In the genomic region with DNA sequence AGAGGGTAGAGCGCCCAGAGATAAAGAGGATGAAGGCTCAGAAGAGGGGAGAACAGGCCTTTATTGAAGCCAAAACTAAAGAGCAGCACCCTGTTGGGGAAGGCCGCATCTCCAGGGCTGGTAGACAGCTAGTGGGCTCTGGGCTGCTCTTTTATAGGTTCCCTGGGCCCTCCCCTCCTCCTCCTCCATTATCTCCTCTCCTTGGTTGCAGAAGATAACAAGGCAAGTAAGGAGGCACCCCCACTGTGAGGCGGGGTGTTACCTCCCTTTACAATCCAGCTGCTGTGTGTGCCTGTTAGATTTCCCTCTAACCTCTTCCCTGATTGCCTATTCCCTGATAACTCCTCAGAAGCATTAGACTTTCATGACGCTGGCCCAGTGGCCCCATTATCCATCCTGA, we compare ENCODE assay signal across 14 mouse cellular contexts. TPM values are rescaled to one million over a fixed set of nuclear protein-coding genes. Genes with fewer than 3 reads are reported as not detected.
DNase-seq lines count a peak whose midpoint lies in the region; ATAC-seq and TF ChIP-seq lines count a peak whose summit lies in the region.
"Had no signal": no experiment of that assay in that cellular context is flagged by ENCODE, and none has a peak within 500 bp of the region (broad histone marks: within the 10 kb centered on the region; RNA-seq: fewer than 3 reads in every experiment).

No protein-coding gene starts in this region.

- no peak for TF ChIP-seq CTCF in MEL (IDR thresholded peaks at IDR 0.05 in 2 of 3, conservative IDR thresholded peaks at IDR 0.05 in 1 of 3; ENCODE audit: control insufficient read depth in 1 of 3, insufficient read depth in 1 of 3, low read depth in 2 of 3, low read length in 3 of 3, poor library complexity in 1 of 3, severe bottlenecking in 1 of 3)

- H3K27ac ChIP-seq in heart, embryonic 10.5 days, result 0 out of 2 replicates have a peak overlapping the region, but pooled peaks have one; percentile 59
- H3K27ac ChIP-seq in MEL (ENCODE audit: control insufficient read depth, low read depth, low read length), result peak overlapping the region; percentile 82
- peak overlapping the region; percentile 42 for H3K27ac ChIP-seq in midbrain, embryonic 13.5 days
- H3K27ac ChIP-seq in kidney, embryonic 16.5 days (ENCODE audit: low read length), result no peak overlapping the region
- H3K27ac ChIP-seq: embryonic facial prominence, embryonic 13.5 days; layer of hippocampus, adult 2 months; limb, embryonic 10.5 days; macrophage had no signal

- no peak for TF ChIP-seq RAD21 in MEL (IDR thresholded peaks at IDR 0.05; ENCODE audit: low read depth, low read length)

- 21% methylated on average over 4 of the region's 4 CpGs for WGBS in heart, embryonic 10.5 days
- 26% methylated on average over 4 of the region's 4 CpGs for WGBS in midbrain, embryonic 13.5 days
- WGBS in kidney, embryonic 16.5 days, result 55% methylated on average over 4 of the region's 4 CpGs

- peak; percentile 49 to 93; a peak in 3 of 4 replicates for TF ChIP-seq POLR2A in MEL (IDR thresholded peaks at IDR 0.05; ENCODE audit: control insufficient read depth in 1 of 2, insufficient read depth in 1 of 2, low read depth in 1 of 2, low read length in 2 of 2, poor library complexity in 1 of 2)

- H3K79me2 ChIP-seq in MEL (ENCODE audit: control insufficient read depth, insufficient read depth, low read length, poor library complexity), result no peaks in the 10 kb centered on the region; the same call in 1 of the 2 replicates

- H3K4me3 ChIP-seq in heart, embryonic 10.5 days, result no peak overlapping the region
- H3K4me3 ChIP-seq in MEL (ENCODE audit: control insufficient read depth in 1 of 2, insufficient read depth in 1 of 2, low read depth in 2 of 2, low read length in 2 of 2), result no peak overlapping the region
- H3K4me3 ChIP-seq in erythroblast, embryonic 14.5 days (replicated peaks), result peak overlapping the region; percentile 1
- no peak overlapping the region for H3K4me3 ChIP-seq in midbrain, embryonic 13.5 days (replicated peaks)
- no peak overlapping the region for H3K4me3 ChIP-seq in kidney, embryonic 16.5 days (ENCODE audit: low read length)
- H3K4me3 ChIP-seq: embryonic facial prominence, embryonic 13.5 days; layer of hippocampus, adult 2 months; limb, embryonic 10.5 days had no signal

- peak overlapping the region; percentile 33 for H3K9ac ChIP-seq in MEL (ENCODE audit: control insufficient read depth, low read depth, low read length, poor library complexity, severe bottlenecking)
- no peak overlapping the region for H3K9ac ChIP-seq in midbrain, embryonic 13.5 days (replicated peaks)
- no peak overlapping the region for H3K9ac ChIP-seq in kidney, embryonic 16.5 days (replicated peaks; ENCODE audit: low read length)
- H3K9ac ChIP-seq: embryonic facial prominence, embryonic 13.5 days had no signal

- no peak overlapping the region for H3K4me2 ChIP-seq in midbrain, embryonic 13.5 days (replicated peaks)
- H3K4me2 ChIP-seq in kidney, embryonic 16.5 days (replicated peaks; ENCODE audit: low read depth, low read length), result no peak overlapping the region
- H3K4me2 ChIP-seq: embryonic facial prominence, embryonic 13.5 days had no signal

- peaks cover 49% of the 10 kb centered on the region for H3K4me1 ChIP-seq in heart, embryonic 10.5 days
- H3K4me1 ChIP-seq in MEL (ENCODE audit: control insufficient read depth in 1 of 2, insufficient read depth in 2 of 2, low read length in 2 of 2), result peaks cover 14 to 52% of the 10 kb centered on the region in 2 experiments
- peaks cover 69% of the 10 kb centered on the region for H3K4me1 ChIP-seq in erythroblast, embryonic 14.5 days (ENCODE audit: control insufficient read depth)
- peaks cover 18% of the 10 kb centered on the region for H3K4me1 ChIP-seq in midbrain, embryonic 13.5 days (replicated peaks)
- H3K4me1 ChIP-seq in kidney, embryonic 16.5 days (ENCODE audit: insufficient read depth, low read length), result peaks cover 20% of the 10 kb centered on the region

- no peaks in the 10 kb centered on the region for H3K9me3 ChIP-seq in heart, embryonic 10.5 days
- no peaks in the 10 kb centered on the region for H3K9me3 ChIP-seq in MEL (replicated peaks; ENCODE audit: insufficient read depth, low read length)
- peaks cover 4% of the 10 kb centered on the region; the same call in 1 of the 2 replicates for H3K9me3 ChIP-seq in erythroblast, embryonic 14.5 days (ENCODE audit: control insufficient read depth, low read length)
- no peaks in the 10 kb centered on the region for H3K9me3 ChIP-seq in midbrain, embryonic 13.5 days
- H3K9me3 ChIP-seq in kidney, embryonic 16.5 days (ENCODE audit: low read length), result no peaks in the 10 kb centered on the region
- H3K9me3 ChIP-seq: embryonic facial prominence, embryonic 13.5 days; limb, embryonic 10.5 days had no signal

- peak; percentile 92 for DNase-seq in heart, embryonic 10.5 days (ENCODE audit: low spot score)
- no peak for DNase-seq in heart, adult 8-10 months (ENCODE audit: low spot score)
- peak; percentile 93 for DNase-seq in MEL (ENCODE audit: low read depth, low spot score)
- no peak for DNase-seq in kidney, postnatal 36 days

- H3K27me3 ChIP-seq in heart, embryonic 10.5 days (ENCODE audit: insufficient read depth, poor library complexity, severe bottlenecking), result no peaks in the 10 kb centered on the region; the same call in 1 of the 2 replicates
- no peaks in the 10 kb centered on the region for H3K27me3 ChIP-seq in MEL (ENCODE audit: control insufficient read depth in 1 of 2, insufficient read depth in 2 of 2, low read length in 2 of 2)
- H3K27me3 ChIP-seq in erythroblast, embryonic 14.5 days (ENCODE audit: control insufficient read depth), result peaks cover 24% of the 10 kb centered on the region
- 0 out of 2 replicates have a peak, but pooled peaks cover 3% of the 10 kb centered on the region for H3K27me3 ChIP-seq in midbrain, embryonic 13.5 days
- no peaks in the 10 kb centered on the region for H3K27me3 ChIP-seq in kidney, embryonic 16.5 days (ENCODE audit: insufficient read depth, low read length)
- H3K27me3 ChIP-seq: embryonic facial prominence, embryonic 13.5 days had no signal

- TF ChIP-seq EP300 in MEL (IDR thresholded peaks at IDR 0.05; ENCODE audit: low read depth in 1 of 2, low read length in 2 of 2), result peak; percentile 90 to 96

- ATAC-seq in midbrain, embryonic 13.5 days, result peak; percentile 75
- no peak for ATAC-seq in kidney, embryonic 16.5 days (ENCODE audit: low FRiP score, low TSS enrichment)
- ATAC-seq in CD4-positive, CD25-positive, alpha-beta regulatory T cell, adult 4 months, result no peak

- no peaks in the 10 kb centered on the region for H3K36me3 ChIP-seq in heart, embryonic 10.5 days
- H3K36me3 ChIP-seq in MEL (ENCODE audit: control insufficient read depth in 1 of 2, insufficient read depth in 2 of 2, low read length in 2 of 2), result peaks cover 0 to 42% of the 10 kb centered on the region in 2 experiments; a peak in 2 of 4 replicates
- H3K36me3 ChIP-seq in erythroblast, embryonic 14.5 days (ENCODE audit: control insufficient read depth), result no peaks in the 10 kb centered on the region; the same call in 1 of the 2 replicates
- no peaks in the 10 kb centered on the region for H3K36me3 ChIP-seq in midbrain, embryonic 13.5 days
- no peaks in the 10 kb centered on the region for H3K36me3 ChIP-seq in kidney, embryonic 16.5 days (ENCODE audit: insufficient read depth, low read length)
- H3K36me3 ChIP-seq: embryonic facial prominence, embryonic 13.5 days; limb, embryonic 10.5 days had no signal

TF ChIP-seq in MEL, 35 proteins besides CTCF, POLR2A, EP300 and RAD21 (continues in another document):
- TF ChIP-seq GABPA (IDR thresholded peaks at IDR 0.05; ENCODE audit: low read depth, low read length), result no peak
- peak; percentile 51; the same call in 1 of the 2 replicates for TF ChIP-seq HCFC1 (IDR thresholded peaks at IDR 0.05; ENCODE audit: low read depth, low read length)
- TF ChIP-seq USF2 (IDR thresholded peaks at IDR 0.05; ENCODE audit: borderline replicate concordance in 1 of 2, insufficient read depth in 1 of 2, low read depth in 1 of 2, low read length in 2 of 2), result no peak
- peak; percentile 97 for TF ChIP-seq RCOR1 (IDR thresholded peaks at IDR 0.05; ENCODE audit: low read depth, low read length)
- no peak for TF ChIP-seq JUND (IDR thresholded peaks at IDR 0.05; ENCODE audit: low read depth, low read length)
- TF ChIP-seq USF1 (IDR thresholded peaks at IDR 0.05; ENCODE audit: low read depth, low read length), result no peak
- TF ChIP-seq GATA1 (IDR thresholded peaks at IDR 0.05; ENCODE audit: low read depth, low read length), result peak; percentile 97
- TF ChIP-seq ETS1 (IDR thresholded peaks at IDR 0.05; ENCODE audit: low read depth, low read length), result peak; percentile 94
- no peak for TF ChIP-seq E2F4 (IDR thresholded peaks at IDR 0.05; ENCODE audit: borderline replicate concordance, low read depth, low read length)
- TF ChIP-seq NELFE (IDR thresholded peaks at IDR 0.05; ENCODE audit: low read depth, low read length), result peak; percentile 83
- TF ChIP-seq KAT2A (conservative IDR thresholded peaks at IDR 0.05; ENCODE audit: low read depth, low read length), result 0 out of 2 replicates have a peak, but pooled peaks have one; percentile 23
- TF ChIP-seq SMC3 (IDR thresholded peaks at IDR 0.05; ENCODE audit: low read depth, low read length), result no peak

RNA-seq across cellular contexts. Expression of gene Olfm1, which starts 51.2 kb away (rescaled TPM):
- polyA plus RNA-seq in heart, embryonic 10.5 days (2016; fragmentation: Nextera tagmentation; extraction: Ambion mirVana), result 3.7 and 8.8 TPM in 2 replicates
- 10 to 100 TPM in 3 of 4 experiments, 1 to 10 TPM in 1; 7.3 to 10.8 (median 10.6) TPM for total RNA-seq in heart, adult 8-10 months (2022)
- 18.3 and 22.2 TPM in 2 replicates for total RNA-seq in MEL (2012; rRNA removed)
- 10 to 100 TPM in 1 of 2 experiments, not detected in 1; 51.0 TPM for polyA plus RNA-seq in MEL (2012; ENCODE audit: insufficient read depth in 1 of 2, insufficient read length in 2 of 2, low read depth in 1 of 2, low replicate concordance in 2 of 2, missing spikeins in 1 of 2)
- polyA plus RNA-seq in erythroblast, embryonic 14.5 days (2012), result 0.02 and 0.03 TPM in 2 replicates
- 171 and 203 TPM in 2 replicates for polyA plus RNA-seq in midbrain, embryonic 13.5 days (2015; fragmentation: Nextera tagmentation; extraction: Ambion mirVana)
- polyA plus RNA-seq in kidney, embryonic 16.5 days (2015; fragmentation: Nextera tagmentation; extraction: Ambion mirVana), result 10.4 and 11.9 TPM in 2 replicates
- not detected for polyA plus RNA-seq in CD4-positive, CD25-positive, alpha-beta regulatory T cell, adult 4 months (2017; shearing (Covaris generic))
- total RNA-seq: hematopoietic stem cell, adult 5-6 weeks had no signal

RNA-seq across cellular contexts. Expression of gene Fcnb, which starts 56.9 kb away (rescaled TPM):
- polyA plus RNA-seq in heart, embryonic 10.5 days (2016; fragmentation: Nextera tagmentation; extraction: Ambion mirVana), result not detected in 2 replicates
- total RNA-seq in heart, adult 8-10 months (2022), result not detected
- total RNA-seq in MEL (2012; rRNA removed), result not detected in 2 replicates
- not detected for polyA plus RNA-seq in MEL (2012; ENCODE audit: insufficient read depth in 1 of 2, insufficient read length in 2 of 2, low read depth in 1 of 2, low replicate concordance in 2 of 2, missing spikeins in 1 of 2)
- polyA plus RNA-seq in erythroblast, embryonic 14.5 days (2012), result not detected in 2 replicates
- polyA plus RNA-seq in midbrain, embryonic 13.5 days (2015; fragmentation: Nextera tagmentation; extraction: Ambion mirVana), result not detected in 2 replicates
- polyA plus RNA-seq in kidney, embryonic 16.5 days (2015; fragmentation: Nextera tagmentation; extraction: Ambion mirVana), result 0.40 TPM in 1 of 2 replicates, not detected in the other
- not detected for polyA plus RNA-seq in CD4-positive, CD25-positive, alpha-beta regulatory T cell, adult 4 months (2017; shearing (Covaris generic))
- total RNA-seq: gastrocnemius, adult 8-10 months; layer of hippocampus, adult 2 months had no signal
- polyA plus RNA-seq: embryonic facial prominence, embryonic 13.5 days had no signal

Comparison
In these comparisons a context has a peak if more than half of its experiments do, and no peak if none do; other contexts are left out.
1. DNase-seq: peak in heart, embryonic 10.5 days (single experiment) and MEL (single experiment); none in heart, adult 8-10 months (single experiment) and kidney, postnatal 36 days (0 of 2).